Mouse (Mus musculus) stomach, embryonic 14.5 days (tissue): ENCODE measurements around the gene Tnrc18. TPM values are rescaled to one million over a fixed set of nuclear protein-coding genes. Genes with fewer than 3 reads are reported as not detected.

Experiments used
- ATAC-seq: fragments of 200-750 bp; cut with Nextera tagmentation; 2 replicates; pipeline ENCODE4 v1.8.0; 2017; ENCODE audit warnings: low read depth, moderate TSS enrichment; ENCODE audit not compliant: insufficient number of reproducible peaks, insufficient read depth, low FRiP score
- H3K27ac ChIP-seq: fragments of 300-500 bp; sonication (generic); 2 replicates; pipeline ENCODE4 v1.5.1; 2014; ENCODE audit warnings: mild to moderate bottlenecking, low read length, moderate library complexity, mixed read lengths
- H3K27me3 ChIP-seq: fragments of 300-500 bp; sonication (generic); 2 replicates; pipeline ENCODE4 v1.6.1; 2014; ENCODE audit warnings: low read length, control low read depth, mixed read lengths; ENCODE audit not compliant: control insufficient read depth, insufficient read depth
- H3K36me3 ChIP-seq: fragments of 300-500 bp; sonication (generic); 2 replicates; pipeline ENCODE4 v1.6.1; 2014; ENCODE audit warnings: mild to moderate bottlenecking, control low read depth, low read length, moderate library complexity, mixed read lengths; ENCODE audit not compliant: control insufficient read depth, insufficient read depth
- H3K4me1 ChIP-seq: fragments of 300-500 bp; sonication (generic); 2 replicates; pipeline ENCODE4 v1.6.1; 2014; ENCODE audit warnings: low read length, control low read depth, mixed read lengths; ENCODE audit not compliant: control insufficient read depth, insufficient read depth
- H3K4me2 ChIP-seq: fragments of 300-500 bp; sonication (generic); replicated peaks from 2 replicates; pipeline ENCODE4 v1.6.1; 2014; ENCODE audit warnings: low read depth, low read length, control low read depth
- H3K4me3 ChIP-seq: fragments of 300-500 bp; sonication (generic); 2 replicates; pipeline ENCODE4 v1.5.1; 2014; ENCODE audit warnings: low read depth, low read length, control low read depth
- H3K9ac ChIP-seq: fragments of 300-500 bp; sonication (generic); replicated peaks from 2 replicates; pipeline ENCODE4 v1.6.1; 2014; ENCODE audit warnings: low read depth, mild to moderate bottlenecking, control low read depth, low read length, moderate library complexity, mixed read lengths
- H3K9me3 ChIP-seq: fragments of 300-500 bp; sonication (generic); 2 replicates; pipeline ENCODE4 v1.6.1; 2016; ENCODE audit warnings: low read depth, low read length, control low read depth; ENCODE audit not compliant: control insufficient read depth
- WGBS: fragments of 180-500 bp; shearing (Covaris S2); extraction: QIAGEN DNeasy Blood & Tissue Kit; methylation state at CpG from one replicate; pipeline ENCODE4 v1.1.7; 2014; 5-methylcytosine and 5-hydroxymethylcytosine counted together
- polyA plus RNA-seq: library from polyadenylated mRNA; unstranded; fragments of >200 nt; fragmentation: Nextera tagmentation; extraction: Ambion mirVana; gene quantifications from 2 replicates; pipeline ENCODE4 v1.2.1, GENCODE M21; 2014

The Tnrc18 gene
- polyA plus RNA-seq, result 36.0 and 41.2 TPM in 2 replicates

DNA sequence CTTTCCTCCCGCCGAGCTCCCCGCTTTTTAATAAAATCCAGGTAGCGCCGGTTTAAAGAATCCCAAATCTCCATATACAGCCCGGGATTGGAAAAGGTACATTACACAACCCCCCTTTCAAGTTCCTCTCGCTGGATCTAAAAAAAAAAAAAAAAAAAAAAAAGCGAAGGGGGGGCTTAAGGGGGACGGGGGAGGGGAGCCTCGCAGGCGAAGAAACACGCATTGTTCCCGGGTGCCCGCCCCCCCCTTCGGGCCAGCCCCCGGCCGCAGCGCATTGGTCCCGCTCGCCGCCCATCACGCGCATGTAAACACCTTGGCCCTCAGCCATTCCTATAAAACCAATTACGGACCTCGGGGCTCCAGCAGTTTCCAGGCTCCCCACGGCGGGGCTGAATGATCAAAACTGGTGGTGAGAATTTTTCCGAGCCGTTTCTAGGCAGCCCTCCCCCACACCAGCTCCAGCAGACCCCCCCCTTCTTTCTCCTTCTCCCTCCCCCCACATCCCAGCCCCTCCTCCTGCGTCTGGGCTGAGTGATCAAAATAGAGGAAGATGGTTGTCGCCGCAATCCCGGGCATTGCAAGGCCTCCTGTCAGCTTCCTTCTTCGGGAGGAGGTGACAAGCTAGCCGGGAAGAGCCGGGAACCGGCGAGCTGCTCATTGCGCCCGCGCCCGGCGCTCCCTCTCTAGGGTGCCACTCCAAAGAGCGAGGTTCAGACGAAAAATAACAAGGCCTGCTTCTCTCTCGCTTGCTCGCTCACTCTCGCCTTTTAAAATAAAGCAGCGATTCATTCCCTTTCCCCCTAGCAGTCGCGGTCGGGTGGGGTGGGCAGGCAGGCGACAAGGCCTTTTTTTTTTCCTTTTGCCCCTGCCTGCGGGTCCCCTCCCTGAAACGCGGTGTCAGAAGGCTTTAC is at the start of gene Tnrc18:
Gene Tnrc18 (minus strand): TSS at position 139 of the 911 bp plus-strand sequence.
- Histone ChIP-seq H3K4me1 (peaks cover 6% of the 10 kb centered on the region), H3K27ac (peak within 1 kb of the TSS; percentile 100), H3K36me3 (no peaks in the 10 kb centered on the region; the same call in 1 of the 2 replicates), H3K9ac (peak within 1 kb of the TSS; percentile 100), H3K4me3 (peak within 1 kb of the TSS; percentile 99), H3K9me3 (no peaks in the 10 kb centered on the region), H3K27me3 (no peaks in the 10 kb centered on the region), H3K4me2 (peak within 1 kb of the TSS; percentile 86)
- peak; percentile 78 for ATAC-seq
- under 1% methylated on average over 54 of the region's 56 CpGs for WGBS

DNA sequence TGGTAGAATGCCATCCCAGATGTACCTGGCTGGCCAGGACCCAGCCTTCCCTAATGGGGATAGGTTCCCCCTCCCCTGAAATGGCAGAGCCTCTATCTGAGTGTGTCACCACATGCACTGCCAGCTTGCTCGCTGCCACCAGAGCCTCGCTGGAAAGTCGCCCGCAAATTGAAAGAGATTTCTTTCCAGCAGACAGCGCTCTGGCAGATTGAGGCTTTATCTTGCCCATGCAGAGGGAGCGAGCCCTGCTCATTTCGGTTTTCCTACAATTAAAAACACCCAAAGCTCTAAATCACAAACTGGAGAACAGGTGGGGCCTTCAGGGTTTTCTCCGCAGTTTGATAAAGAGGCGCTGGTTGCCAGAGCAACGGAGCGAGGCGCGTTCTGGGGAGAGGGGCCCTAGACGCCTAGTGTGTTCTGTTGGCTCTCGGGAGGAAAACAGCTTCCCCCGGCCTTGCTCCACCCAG is 40.3 kb upstream of the Tnrc18 start:
- ATAC-seq, result no peak
- 48% methylated on average over 16 of the region's 16 CpGs for WGBS
- no peak overlapping the region for H3K4me3 ChIP-seq
- no peaks in the 10 kb centered on the region for H3K9me3 ChIP-seq
- H3K27me3 ChIP-seq, result no peaks in the 10 kb centered on the region
- 0 out of 2 replicates have a peak, but pooled peaks cover 3% of the 10 kb centered on the region for H3K4me1 ChIP-seq
- H3K27ac ChIP-seq, result no peak overlapping the region
- H3K4me2 ChIP-seq, result no peak overlapping the region
- H3K9ac ChIP-seq, result no peak overlapping the region
- H3K36me3 ChIP-seq, result no peaks in the 10 kb centered on the region

DNA sequence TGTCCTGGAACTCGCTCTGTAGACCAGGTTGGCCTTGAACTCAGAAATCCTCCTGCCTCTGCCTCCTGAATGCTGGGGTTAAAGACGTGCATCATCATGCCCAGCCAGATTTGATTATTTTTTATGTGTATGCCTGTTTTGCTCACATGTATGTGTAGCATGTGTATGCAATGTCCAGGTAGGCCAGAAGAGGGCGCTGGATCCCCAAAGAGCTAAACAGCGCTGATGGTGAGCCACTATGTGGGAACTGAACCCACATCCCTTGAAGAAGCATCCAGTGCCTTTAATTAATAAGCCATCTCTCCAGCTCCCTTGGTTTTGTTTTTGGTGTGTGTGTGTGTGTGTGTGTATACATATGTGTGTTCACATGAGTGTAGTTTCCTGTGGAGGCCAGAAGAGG is 38.9 kb upstream of the Tnrc18 start:
- no peak overlapping the region for H3K27ac ChIP-seq

DNA sequence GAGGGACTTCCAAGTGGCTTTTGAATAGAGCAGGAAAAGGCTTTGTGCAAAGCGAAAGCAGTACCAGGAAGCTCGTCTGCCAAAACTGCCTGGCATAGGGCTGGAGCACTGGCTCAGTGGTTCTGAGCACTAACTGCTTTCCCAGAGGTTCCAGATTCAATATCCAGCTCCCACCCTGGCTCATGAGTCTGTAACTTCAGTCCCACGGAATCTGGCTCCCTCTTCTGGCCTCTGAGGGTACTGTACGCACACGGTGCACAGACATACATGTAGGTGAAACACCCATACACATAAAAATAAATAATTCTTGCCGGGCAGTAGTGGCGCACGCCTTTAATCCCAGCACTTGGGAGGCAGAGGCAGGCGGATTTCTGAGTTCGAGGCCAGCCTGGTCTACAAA is 37.4 kb upstream of the Tnrc18 start:
- WGBS, result 77% methylated on average over 10 of the region's 10 CpGs
- H3K27me3 ChIP-seq, result no peaks in the 10 kb centered on the region
- no peak overlapping the region for H3K4me2 ChIP-seq
- H3K9me3 ChIP-seq, result no peaks in the 10 kb centered on the region
- no peak overlapping the region for H3K27ac ChIP-seq
- H3K4me3 ChIP-seq, result no peak overlapping the region
- no peak for ATAC-seq
- no peaks in the 10 kb centered on the region for H3K36me3 ChIP-seq
- 0 out of 2 replicates have a peak, but pooled peaks cover 3% of the 10 kb centered on the region for H3K4me1 ChIP-seq
- H3K9ac ChIP-seq, result no peak overlapping the region

More for the DNA sequence above, 38.9 kb upstream of the Tnrc18 start:
- H3K4me3 ChIP-seq, result no peak overlapping the region
- no peak overlapping the region for H3K9ac ChIP-seq
- ATAC-seq, result no peak
- H3K27me3 ChIP-seq, result no peaks in the 10 kb centered on the region
- H3K4me1 ChIP-seq, result 0 out of 2 replicates have a peak, but pooled peaks cover 3% of the 10 kb centered on the region
- no peaks in the 10 kb centered on the region for H3K9me3 ChIP-seq
- no peaks in the 10 kb centered on the region for H3K36me3 ChIP-seq
- WGBS, result 67% methylated on average over 4 of the region's 4 CpGs
- no peak overlapping the region for H3K4me2 ChIP-seq

DNA sequence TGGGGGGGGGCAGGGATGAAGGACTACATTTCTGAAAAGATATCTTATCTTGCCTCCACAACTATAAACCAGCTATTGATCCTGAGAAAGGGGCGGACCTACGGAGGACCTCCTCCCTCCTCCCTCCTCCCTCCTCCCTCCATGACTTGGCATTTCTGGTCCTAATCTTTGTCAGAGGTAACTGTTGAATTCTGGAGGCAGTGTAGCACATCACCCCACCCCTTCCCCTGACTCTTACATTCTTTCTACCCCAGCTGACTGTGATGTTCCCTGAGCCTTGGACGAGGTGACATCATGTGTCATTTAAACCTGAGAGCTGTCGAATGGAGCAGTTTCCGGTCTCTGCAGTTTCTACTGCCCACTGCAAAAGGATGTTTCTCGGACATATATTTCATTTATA is 36.1 kb upstream of the Tnrc18 start:
- Histone ChIP-seq H3K36me3 (no peaks in the 10 kb centered on the region), H3K27ac (no peak overlapping the region), H3K4me3 (no peak overlapping the region), H3K9me3 (no peaks in the 10 kb centered on the region), H3K4me1 (no peaks in the 10 kb centered on the region), H3K4me2 (no peak overlapping the region), H3K27me3 (no peaks in the 10 kb centered on the region), H3K9ac (no peak overlapping the region)
- WGBS, result 63% methylated on average over 6 of the region's 6 CpGs
- ATAC-seq, result no peak

DNA sequence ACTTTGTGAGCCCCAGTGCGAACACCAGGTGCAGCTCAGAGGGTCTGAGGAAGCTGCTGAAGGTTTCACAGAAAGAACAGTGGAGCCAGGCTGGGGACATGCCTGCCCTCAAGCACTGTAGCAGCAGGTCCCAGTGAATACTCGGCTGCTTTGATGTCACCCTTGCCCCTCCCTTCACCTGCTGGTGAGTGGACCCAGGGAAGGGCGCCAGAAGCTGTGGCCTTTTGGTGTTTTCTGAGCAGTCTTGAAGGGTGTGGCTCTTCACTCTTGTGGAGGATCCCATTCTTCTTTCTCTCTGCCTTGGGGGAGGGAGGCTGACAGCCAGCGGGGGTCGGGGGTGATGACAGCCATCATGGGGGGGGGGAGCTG is 34.2 kb upstream of the Tnrc18 start:
- Histone ChIP-seq H3K27me3 (no peaks in the 10 kb centered on the region), H3K27ac (no peak overlapping the region), H3K4me2 (no peak overlapping the region), H3K36me3 (no peaks in the 10 kb centered on the region), H3K4me3 (no peak overlapping the region), H3K4me1 (no peaks in the 10 kb centered on the region), H3K9ac (no peak overlapping the region), H3K9me3 (no peaks in the 10 kb centered on the region)
- ATAC-seq, result no peak
- 44% methylated on average over 5 of the region's 5 CpGs for WGBS

DNA sequence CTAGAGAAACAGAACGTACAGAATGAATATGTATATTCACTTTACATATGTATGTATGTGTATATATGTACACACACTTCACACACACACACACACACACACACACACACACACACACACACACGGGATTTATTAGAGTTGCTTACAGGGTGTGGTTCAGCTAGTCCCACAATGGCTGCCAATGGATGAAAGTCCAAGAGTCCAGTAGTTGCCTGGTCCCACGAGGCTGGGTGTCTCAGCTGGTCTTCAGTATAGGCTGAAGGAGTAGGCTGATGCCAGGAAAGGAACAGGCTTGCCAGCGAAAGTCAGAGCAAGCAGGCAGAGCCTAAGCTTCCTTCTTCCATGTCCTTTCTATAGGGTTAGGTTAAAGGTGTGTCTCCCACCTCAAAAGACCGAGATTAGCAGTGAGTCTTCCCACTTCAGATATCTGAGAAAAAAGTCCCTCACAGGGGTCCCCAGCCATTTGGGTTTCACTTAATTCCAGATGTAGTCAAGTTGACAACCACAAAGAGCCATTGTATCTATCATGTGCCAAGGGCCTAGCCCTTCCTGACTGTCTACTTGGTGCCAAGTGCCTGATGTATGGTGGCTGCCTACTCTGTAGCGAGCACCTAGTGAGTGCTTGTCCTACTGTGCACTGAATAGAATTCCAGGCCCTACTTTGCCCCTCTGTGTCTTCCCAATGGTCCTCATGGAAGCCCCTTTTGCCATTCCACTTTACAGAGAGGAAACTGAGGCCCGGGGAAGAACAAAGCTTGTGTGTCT is 33.6 kb upstream of the Tnrc18 start:
- 80% methylated on average over 7 of the region's 7 CpGs for WGBS
- Histone ChIP-seq H3K27me3 (no peaks in the 10 kb centered on the region), H3K4me1 (no peaks in the 10 kb centered on the region), H3K9me3 (no peaks in the 10 kb centered on the region), H3K36me3 (no peaks in the 10 kb centered on the region), H3K9ac (no peak overlapping the region), H3K27ac (no peak overlapping the region), H3K4me3 (no peak overlapping the region), H3K4me2 (no peak overlapping the region)
- ATAC-seq, result no peak

DNA sequence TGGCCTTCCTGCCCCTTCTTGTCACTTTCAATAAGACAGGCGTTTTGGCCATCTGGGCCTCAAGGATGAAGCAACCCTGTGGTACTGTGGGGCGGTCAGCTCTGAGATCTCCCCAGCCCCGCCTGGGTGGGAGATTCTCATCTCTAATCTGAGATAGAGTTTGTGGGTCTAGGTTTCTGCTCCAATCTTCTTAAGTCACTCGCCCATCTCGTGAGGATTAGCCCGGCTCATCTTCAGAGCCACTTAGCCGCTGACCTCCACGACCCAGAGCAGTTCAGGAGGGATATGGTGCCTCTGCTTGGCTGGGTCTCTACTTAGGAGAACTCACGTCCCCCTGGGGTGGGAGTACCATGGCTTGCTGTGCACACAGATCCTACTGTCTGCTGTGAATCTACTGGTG is 33.0 kb upstream of the Tnrc18 start:
- Histone ChIP-seq H3K9ac (no peak overlapping the region), H3K4me3 (no peak overlapping the region), H3K4me1 (no peaks in the 10 kb centered on the region), H3K27ac (no peak overlapping the region), H3K4me2 (no peak overlapping the region), H3K27me3 (no peaks in the 10 kb centered on the region), H3K36me3 (no peaks in the 10 kb centered on the region), H3K9me3 (no peaks in the 10 kb centered on the region)
- 67% methylated on average over 9 of the region's 9 CpGs for WGBS
- no peak for ATAC-seq
